Mouse (Mus musculus) thymus, adult 2 months (tissue): Measurements from ENCODE around the gene Gm13128.
"Not testable (repeated sequence)": the region's sequence is repeated elsewhere in the genome, so short reads cannot be mapped to it uniquely, and the experiment has no call there.

ENCODE experiments used
- CTCF ChIP-seq: fragments of 200-500 bp; IDR thresholded peaks from 2 replicates; pipeline ENCODE4 v1.5.1; 2012; ENCODE audit warnings: mild to moderate bottlenecking, control low read depth, low read length, moderate library complexity, borderline replicate concordance; ENCODE audit not compliant: control insufficient read depth, poor library complexity, insufficient read depth; ENCODE audit errors: extremely low read depth
- POLR2A ChIP-seq: fragments of 200-500 bp; IDR thresholded peaks from 2 replicates; pipeline ENCODE4 v1.6.1; 2012; ENCODE audit warnings: mild to moderate bottlenecking, low read length, control low read depth, moderate library complexity; ENCODE audit not compliant: control insufficient read depth, poor library complexity, insufficient read depth; ENCODE audit errors: extremely low read depth

DNA sequence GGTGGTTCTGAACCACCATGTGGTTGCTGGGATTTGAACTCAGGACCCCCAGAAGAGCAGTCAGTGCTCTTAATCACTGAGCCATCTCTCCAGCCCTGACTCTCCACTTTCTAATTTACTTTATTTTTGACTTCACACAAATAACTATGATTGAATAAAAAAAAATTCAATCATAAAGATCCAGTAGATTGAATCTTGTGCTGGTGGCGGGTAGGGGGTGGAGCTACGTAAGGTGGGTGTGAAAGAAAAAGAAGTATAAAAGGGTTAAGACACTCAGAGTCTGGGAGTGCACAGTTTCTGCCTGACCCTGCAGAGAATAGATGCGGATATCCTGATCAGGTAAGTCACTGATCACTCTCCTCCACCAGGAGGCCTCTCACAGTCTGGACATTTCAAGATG, 27.6 kb downstream of the Gm13128 start, which contains the start of gene Gm13119:
- TF ChIP-seq CTCF, POLR2A: not testable (repeated sequence)
